Mouse (Mus musculus): ENCODE data around the gene Tmsb15b1. TPM values are rescaled to one million over a fixed set of nuclear protein-coding genes. Genes with fewer than 3 reads are reported as not detected.

Gene Tmsb15b1
- total and polyA plus RNA-seq, 3 experiments: 6.8 to 44.6 (median 6.9) TPM

GRCm38 (mm10) chrX:136986039-136986438, 9.4 kb upstream of the Tmsb15b1 start:
- DNase-seq (ENCODE audit: extremely low read depth): peak; percentile 66
- Histone ChIP-seq H3K9me3 (replicated peaks; ENCODE audit: low read length) (no peaks in the 10 kb centered on the region), H3K9ac (ENCODE audit: insufficient read depth, low read depth) (no peak overlapping the region), H3K4me3 (replicated peaks in 1 of 3; ENCODE audit: low read depth in 2 of 3, low read length in 2 of 3, poor library complexity in 1 of 3) (no peak overlapping the region), H3K27ac (ENCODE audit: insufficient read depth, low read depth) (peak overlapping the region; percentile 73), H3K27me3 (replicated peaks) (no peaks in the 10 kb centered on the region), H3K4me1 (ENCODE audit: control insufficient read depth in 1 of 2, insufficient read depth in 2 of 2) (peaks cover 10 to 17% of the 10 kb centered on the region in 2 experiments), H3K36me3 (replicated peaks in 1 of 2; ENCODE audit: control insufficient read depth in 1 of 2, insufficient read depth in 1 of 2, low read length in 1 of 2) (no peaks in the 10 kb centered on the region), H3K4me2 (ENCODE audit: insufficient read depth, low read depth, poor library complexity, severe bottlenecking) (peak overlapping the region; percentile 62; the same call in 1 of the 2 replicates), H3K79me2 (replicated peaks; ENCODE audit: control insufficient read depth, extremely low read depth, insufficient read depth, poor library complexity, severe bottlenecking) (no peaks in the 10 kb centered on the region)
- in situ Hi-C loops (cut with MboI; ENCODE audit: low pct_ligation_motif_present, low pct_unique_long_range_greater_than_20kb, low sequenced_read_pairs): no loop called here
- dilution Hi-C loops (cut with MboI; ENCODE audit: extremely low pct_ligation_motif_present, extremely low pct_unique_long_range_greater_than_20kb, low sequenced_read_pairs): no loop called here
- TF ChIP-seq POLR2AphosphoS2 (IDR thresholded peaks at IDR 0.05; ENCODE audit: low read depth, low read length): no peak
- TF ChIP-seq USF1 (IDR thresholded peaks at IDR 0.05; ENCODE audit: low read depth, low read length): no peak
- peak; percentile 63; the same call in 1 of the 2 replicates for TF ChIP-seq ELF1 (IDR thresholded peaks at IDR 0.05; ENCODE audit: low read depth, low read length)
- TF ChIP-seq RCOR1 (conservative IDR thresholded peaks at IDR 0.05; ENCODE audit: low read depth, low read length): no peak
- no peak for TF ChIP-seq UBTF (IDR thresholded peaks at IDR 0.05; ENCODE audit: low read depth, low read length)
- TF ChIP-seq KAT2A (IDR thresholded peaks at IDR 0.05; ENCODE audit: insufficient replicate concordance, low read length): no peak
- TF ChIP-seq SMC3 (IDR thresholded peaks at IDR 0.05; ENCODE audit: low read depth, low read length): no peak
- TF ChIP-seq SIN3A (IDR thresholded peaks at IDR 0.05; ENCODE audit: low read length): peak; percentile 64; the same call in 1 of the 2 replicates
- peak; percentile 44 for TF ChIP-seq TCF12 (IDR thresholded peaks at IDR 0.05; ENCODE audit: low read depth, low read length)
- TF ChIP-seq MXI1 (IDR thresholded peaks at IDR 0.05; ENCODE audit: low read depth, low read length): peak; percentile 45; the same call in 1 of the 2 replicates
- peak; percentile 87 for TF ChIP-seq MAX (IDR thresholded peaks at IDR 0.05; ENCODE audit: low read length)
- TF ChIP-seq CHD1 (IDR thresholded peaks at IDR 0.05; ENCODE audit: low read depth, low read length): no peak
- peak; percentile 56; the same call in 1 of the 2 replicates for TF ChIP-seq MAFK (IDR thresholded peaks at IDR 0.05; ENCODE audit: insufficient replicate concordance, low read length)
- peak; percentile 64 for TF ChIP-seq ETS1 (conservative IDR thresholded peaks at IDR 0.05; ENCODE audit: low read depth, low read length)
- TF ChIP-seq MYC (IDR thresholded peaks at IDR 0.05; ENCODE audit: low read depth, low read length): peak; percentile 89
- no peak for TF ChIP-seq NRF1 (IDR thresholded peaks at IDR 0.05; ENCODE audit: low read depth, low read length)
- no peak for TF ChIP-seq ZNF384 (IDR thresholded peaks at IDR 0.05; ENCODE audit: low read depth, low read length)
- no peak for TF ChIP-seq CTCF (conservative IDR thresholded peaks at IDR 0.05 in 1 of 2, IDR thresholded peaks at IDR 0.05 in 1 of 2; ENCODE audit: low read depth in 2 of 2, low read length in 2 of 2)
- TF ChIP-seq IRF4 (IDR thresholded peaks at IDR 0.05; ENCODE audit: low read depth, low read length): peak; percentile 77
- peak; percentile 78 for TF ChIP-seq EP300 (IDR thresholded peaks at IDR 0.05; ENCODE audit: low read length)
- TF ChIP-seq ZKSCAN1 (IDR thresholded peaks at IDR 0.05; ENCODE audit: borderline replicate concordance, low read depth, low read length): no peak
- no peak for TF ChIP-seq USF2 (conservative IDR thresholded peaks at IDR 0.05; ENCODE audit: low read depth, low read length)
- TF ChIP-seq PAX5 (IDR thresholded peaks at IDR 0.05; ENCODE audit: low read length): no peak
- TF ChIP-seq CHD2 (IDR thresholded peaks at IDR 0.05; ENCODE audit: low read length): 0 out of 2 replicates have a peak, but pooled peaks have one; percentile 28
- TF ChIP-seq RAD21 (IDR thresholded peaks at IDR 0.05; ENCODE audit: low read depth, low read length): no peak
- TF ChIP-seq GABPA (IDR thresholded peaks at IDR 0.05; ENCODE audit: insufficient replicate concordance, low read depth, low read length): no peak
- TF ChIP-seq MEF2A (IDR thresholded peaks at IDR 0.05; ENCODE audit: borderline replicate concordance, low read depth, low read length): peak; percentile 57; the same call in 1 of the 2 replicates
- peak; percentile 91 for TF ChIP-seq BHLHE40 (IDR thresholded peaks at IDR 0.05; ENCODE audit: low read depth, low read length)
- TF ChIP-seq ZC3H11A (IDR thresholded peaks at IDR 0.05; ENCODE audit: low read depth, low read length): no peak
- no peak for TF ChIP-seq MAZ (IDR thresholded peaks at IDR 0.05; ENCODE audit: low read depth, low read length)

All from CH12.LX (cell line).